Mouse (Mus musculus): ENCODE measurements around the gene Zzz3.

GRCm38 (mm10) chr3:152412362-152412761, 17.1 kb downstream of the Zzz3 start:
- TF ChIP-seq GATA1 (IDR thresholded peaks at IDR 0.05; ENCODE audit: low read length) (no peak), TAL1 (IDR thresholded peaks at IDR 0.05; ENCODE audit: low read length) (no peak)

All from erythroblast, embryonic 14.5 days (primary cell).